Mouse (Mus musculus): ENCODE data around the gene Susd3.

Susd3 gene

GRCm38 (mm10) chr13:49186798-49187287 is 61.7 kb downstream of the Susd3 start:
- DNase-seq (ENCODE audit: low spot score): no peak

GRCm38 (mm10) chr13:49183646-49184045 is 64.9 kb downstream of the Susd3 start:
- DNase-seq (ENCODE audit: low spot score): no peak

GRCm38 (mm10) chr13:49183161-49183560 is 65.3 kb downstream of the Susd3 start:
- DNase-seq (ENCODE audit: low spot score): no peak

DNA sequence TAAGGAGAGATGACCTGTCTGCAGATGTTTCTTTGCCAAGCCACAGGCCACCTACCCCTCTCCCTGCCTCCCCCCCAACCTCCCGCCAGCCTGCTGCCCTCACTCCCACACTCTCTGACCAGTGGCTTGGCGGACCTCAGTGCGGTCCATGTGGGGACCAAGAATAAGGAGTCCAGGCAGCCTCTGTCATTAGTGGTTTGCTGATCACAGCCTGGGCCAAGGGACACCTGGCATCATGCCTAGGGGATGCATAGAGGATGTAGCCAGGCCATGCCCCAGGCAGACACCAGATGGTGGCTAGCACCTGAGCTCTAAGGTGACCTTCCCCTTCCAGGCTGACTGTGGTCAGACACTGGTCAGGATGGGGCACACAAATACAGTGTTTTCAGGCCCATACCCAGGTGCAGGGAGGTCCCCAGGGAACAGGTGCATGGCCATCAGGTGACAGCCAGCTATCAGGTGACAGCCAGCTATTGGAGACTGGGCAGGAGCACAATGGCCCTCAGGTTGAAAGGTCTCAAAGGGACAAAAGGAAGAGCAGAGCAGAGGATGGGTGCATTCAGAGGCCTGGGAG is 67.0 kb downstream of the Susd3 start:
- no peak for DNase-seq (ENCODE audit: low spot score)

DNA sequence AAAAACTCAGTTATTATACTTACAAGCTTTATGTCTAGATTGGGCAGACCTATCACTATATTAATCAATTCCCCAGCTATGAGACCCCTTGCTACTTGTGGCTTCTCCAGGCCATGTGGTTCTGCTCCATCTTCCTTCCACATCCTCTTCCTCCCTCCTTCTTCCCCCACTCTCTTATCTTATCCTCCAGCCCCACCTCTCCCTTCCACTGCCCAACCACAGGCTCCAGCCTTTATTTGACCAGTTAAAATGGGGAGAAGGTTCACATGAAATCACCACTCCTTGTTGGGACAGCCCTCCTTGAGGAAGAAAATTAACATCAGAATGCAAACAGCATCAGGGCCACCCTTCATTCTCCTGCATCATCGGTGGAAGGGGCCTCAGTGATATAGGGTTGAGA is 67.8 kb downstream of the Susd3 start:
- DNase-seq (ENCODE audit: low spot score): no peak
